Mouse (Mus musculus) liver, embryonic 14.5 days (tissue): ENCODE measurements around the gene Arntl2.
A peak's percentile ranks its signal among the peaks of the same experiment; 100 is the strongest.

Experiments
- CTCF ChIP-seq: IDR thresholded peaks from 2 replicates; pipeline ENCODE4 v1.5.1; 2016; ENCODE audit warnings: antibody characterized with exemption, low read depth, control low read depth
- EP300 ChIP-seq: IDR thresholded peaks from 2 replicates; pipeline ENCODE4 v1.6.1; 2016; ENCODE audit warnings: antibody characterized with exemption, low read depth

DNA sequence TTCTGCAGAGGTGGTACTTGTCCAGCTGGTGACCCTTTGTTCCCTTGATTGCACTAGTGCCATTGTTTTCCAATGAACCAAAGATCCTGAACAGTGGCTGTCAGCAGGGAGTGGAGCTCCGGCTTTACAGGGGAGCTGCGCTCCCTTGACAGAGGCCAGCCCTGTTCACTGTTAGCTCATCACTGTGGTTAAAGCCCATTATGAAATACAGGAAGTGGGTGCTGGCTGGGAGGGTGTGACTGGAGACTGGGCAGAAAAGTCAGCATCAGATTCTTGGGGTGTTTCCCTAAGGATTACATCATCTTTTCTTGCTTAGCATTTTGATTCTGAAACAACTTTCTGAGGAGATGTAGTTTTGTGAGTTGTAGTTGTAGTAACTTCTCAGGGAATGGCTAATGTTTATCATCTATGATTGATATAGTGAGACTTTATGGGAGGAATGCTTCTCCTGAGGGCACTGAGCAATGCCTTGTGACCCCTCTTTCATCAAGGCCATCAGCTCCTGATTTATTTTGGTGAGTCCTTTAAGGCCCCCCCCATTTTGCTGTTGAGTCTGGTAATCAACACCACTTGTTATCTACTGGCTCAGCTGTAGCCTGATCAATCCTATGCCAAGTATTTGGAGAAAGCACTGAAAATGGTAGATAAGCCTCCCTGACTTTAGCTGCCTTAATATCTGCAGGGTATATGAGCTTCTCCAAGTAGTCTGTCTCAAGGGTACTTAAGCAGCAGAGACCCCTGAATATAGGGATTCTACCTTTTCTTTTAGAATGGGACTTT, 19.1 kb upstream of the Arntl2 start:
- TF ChIP-seq EP300 (peak; percentile 52), CTCF (no peak)
